Mouse (Mus musculus): ENCODE measurements at regions not wholly inside any gene's neighbourhood (a gene's known extent, or its start where the extent isn't known, plus 50 kb on each side); places are given as distances from the start of the nearest gene placed in this dataset.

DNA sequence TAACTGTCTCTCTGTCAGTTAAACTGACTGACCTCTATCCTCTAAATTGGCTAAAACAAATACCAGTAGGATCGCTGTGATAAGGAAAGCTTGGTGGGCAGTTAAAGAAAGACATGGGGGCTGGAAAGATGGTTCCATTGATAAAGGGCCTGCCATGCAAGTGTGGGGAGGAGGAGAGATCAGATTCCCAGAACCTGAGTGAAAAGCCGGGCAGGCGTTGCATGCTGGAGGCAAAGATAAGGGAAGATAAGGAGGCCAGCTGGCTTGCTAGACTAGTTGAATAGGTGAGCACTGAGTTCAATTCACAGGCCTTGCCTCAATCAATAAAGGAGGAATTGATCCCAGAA lies 122.3 kb upstream of the Cited2 start:
- H3K27ac ChIP-seq, result no peak overlapping the region
- H3K9ac ChIP-seq (ENCODE audit: low read depth, low read length), result no peak overlapping the region
- H3K27me3 ChIP-seq (ENCODE audit: control insufficient read depth, insufficient read depth, low read length), result no peaks in the 10 kb centered on the region
- no peaks in the 10 kb centered on the region for H3K79me2 ChIP-seq (replicated peaks; ENCODE audit: control insufficient read depth, insufficient read depth, low read length)
- intact Hi-C loops (cut with DNase I), result no loop called here
- H3K4me1 ChIP-seq (ENCODE audit: control insufficient read depth, insufficient read depth, low read length), result peaks cover 1% of the 10 kb centered on the region; the same call in 1 of the 2 replicates
- no peak for TF ChIP-seq CTCF (IDR thresholded peaks at IDR 0.05)
- no peak for TF ChIP-seq EP300 (IDR thresholded peaks at IDR 0.05; ENCODE audit: insufficient read depth, low read depth, low read length)
- TF ChIP-seq POLR2A (IDR thresholded peaks at IDR 0.05; ENCODE audit: insufficient read depth, low read depth, low read length), result no peak
- no peak overlapping the region for H3K4me3 ChIP-seq
- no peaks in the 10 kb centered on the region for H3K36me3 ChIP-seq (ENCODE audit: control insufficient read depth, insufficient read depth, low read length)
- WGBS, result 66% methylated on average over 3 of the region's 3 CpGs
- no peak for DNase-seq

GRCm38 (mm10) chr10:17602446-17602845 lies 120.6 kb upstream of the Cited2 start:
- Histone ChIP-seq H3K4me1 (ENCODE audit: control insufficient read depth, insufficient read depth, low read length) (peaks cover 1% of the 10 kb centered on the region; the same call in 1 of the 2 replicates), H3K36me3 (ENCODE audit: control insufficient read depth, insufficient read depth, low read length) (no peaks in the 10 kb centered on the region), H3K27me3 (ENCODE audit: control insufficient read depth, insufficient read depth, low read length) (no peaks in the 10 kb centered on the region), H3K79me2 (replicated peaks; ENCODE audit: control insufficient read depth, insufficient read depth, low read length) (no peaks in the 10 kb centered on the region), H3K9ac (ENCODE audit: low read depth, low read length) (no peak overlapping the region), H3K4me3 (no peak overlapping the region), H3K27ac (no peak overlapping the region)
- intact Hi-C loops (cut with DNase I), result no loop called here
- DNase-seq, result no peak
- 30% methylated on average over 2 of the region's 2 CpGs for WGBS
- TF ChIP-seq CTCF (IDR thresholded peaks at IDR 0.05) (no peak), EP300 (IDR thresholded peaks at IDR 0.05; ENCODE audit: insufficient read depth, low read depth, low read length) (no peak), POLR2A (IDR thresholded peaks at IDR 0.05; ENCODE audit: insufficient read depth, low read depth, low read length) (no peak)

DNA sequence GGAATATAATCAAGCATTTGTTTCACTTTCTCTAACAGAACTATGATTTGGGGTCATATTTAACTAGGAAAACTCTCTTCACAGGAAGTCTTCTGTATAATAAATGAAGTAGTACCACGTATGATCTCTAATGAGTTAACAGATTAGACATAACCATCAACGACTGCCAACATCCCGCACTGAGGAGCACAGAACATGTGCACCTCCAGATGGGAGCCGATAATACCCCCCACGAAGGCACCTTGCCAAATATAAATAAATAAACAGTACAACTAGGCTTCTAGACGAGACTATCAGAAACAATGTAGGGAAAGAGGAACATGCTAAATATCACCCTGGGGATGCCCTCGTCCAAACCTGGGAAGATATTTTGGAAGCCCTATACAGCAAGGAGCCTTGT lies 114.8 kb upstream of the Cited2 start:
- Histone ChIP-seq H3K36me3 (ENCODE audit: control insufficient read depth, insufficient read depth, low read length) (no peaks in the 10 kb centered on the region), H3K9ac (ENCODE audit: low read depth, low read length) (no peak overlapping the region), H3K79me2 (replicated peaks; ENCODE audit: control insufficient read depth, insufficient read depth, low read length) (no peaks in the 10 kb centered on the region), H3K27ac (no peak overlapping the region), H3K4me1 (ENCODE audit: control insufficient read depth, insufficient read depth, low read length) (no peaks in the 10 kb centered on the region; the same call in 1 of the 2 replicates), H3K27me3 (ENCODE audit: control insufficient read depth, insufficient read depth, low read length) (no peaks in the 10 kb centered on the region), H3K4me3 (no peak overlapping the region)
- intact Hi-C loops (cut with DNase I), result no loop called here
- WGBS, result 54% methylated on average over 7 of the region's 7 CpGs
- TF ChIP-seq POLR2A (IDR thresholded peaks at IDR 0.05; ENCODE audit: insufficient read depth, low read depth, low read length) (no peak), CTCF (IDR thresholded peaks at IDR 0.05) (no peak), EP300 (IDR thresholded peaks at IDR 0.05; ENCODE audit: insufficient read depth, low read depth, low read length) (no peak)
- DNase-seq, result no peak

DNA sequence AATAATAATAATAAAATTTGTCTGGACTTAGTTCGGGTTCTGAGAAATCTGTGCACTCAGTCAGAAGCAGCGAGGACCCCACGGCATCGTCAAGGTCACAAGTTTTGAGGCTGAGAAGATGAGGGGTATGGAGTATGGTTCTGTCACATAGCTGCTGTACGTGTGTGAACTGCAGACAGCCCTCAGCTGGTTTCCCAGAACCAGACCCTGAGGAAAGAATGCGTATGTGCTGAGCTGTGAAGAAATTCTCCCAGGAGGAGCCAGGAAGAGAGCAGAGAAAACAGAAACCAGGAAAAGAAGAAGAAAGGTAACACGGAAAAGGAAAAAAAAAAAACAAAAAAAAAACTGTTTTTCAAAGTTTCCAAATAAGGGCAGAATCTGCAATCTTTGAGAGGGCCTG lies 112.4 kb upstream of the Cited2 start:
- Histone ChIP-seq H3K27ac (no peak overlapping the region), H3K27me3 (ENCODE audit: control insufficient read depth, insufficient read depth, low read length) (no peaks in the 10 kb centered on the region), H3K79me2 (replicated peaks; ENCODE audit: control insufficient read depth, insufficient read depth, low read length) (no peaks in the 10 kb centered on the region), H3K9ac (ENCODE audit: low read depth, low read length) (no peak overlapping the region), H3K4me3 (no peak overlapping the region), H3K4me1 (ENCODE audit: control insufficient read depth, insufficient read depth, low read length) (no peaks in the 10 kb centered on the region; the same call in 1 of the 2 replicates), H3K36me3 (ENCODE audit: control insufficient read depth, insufficient read depth, low read length) (no peaks in the 10 kb centered on the region)
- DNase-seq, result no peak
- no peak for TF ChIP-seq POLR2A (IDR thresholded peaks at IDR 0.05; ENCODE audit: insufficient read depth, low read depth, low read length)
- intact Hi-C loops (cut with DNase I), result no loop called here
- 64% methylated on average over 7 of the region's 7 CpGs for WGBS

- TF ChIP-seq CTCF (IDR thresholded peaks at IDR 0.05) (no peak), POLR2A (IDR thresholded peaks at IDR 0.05; ENCODE audit: insufficient read depth, low read depth, low read length) (no peak)
These were observed 109.7 kb upstream of the Cited2 start for GRCm38 (mm10) chr10:17613281-17613680.

GRCm38 (mm10) chr10:17618024-17618423 lies 105.0 kb upstream of the Cited2 start:
- Histone ChIP-seq H3K27ac (no peak overlapping the region), H3K4me3 (no peak overlapping the region), H3K9ac (ENCODE audit: low read depth, low read length) (no peak overlapping the region), H3K4me1 (ENCODE audit: control insufficient read depth, insufficient read depth, low read length) (no peaks in the 10 kb centered on the region), H3K27me3 (ENCODE audit: control insufficient read depth, insufficient read depth, low read length) (no peaks in the 10 kb centered on the region), H3K36me3 (ENCODE audit: control insufficient read depth, insufficient read depth, low read length) (no peaks in the 10 kb centered on the region), H3K79me2 (replicated peaks; ENCODE audit: control insufficient read depth, insufficient read depth, low read length) (no peaks in the 10 kb centered on the region)
- TF ChIP-seq CTCF (IDR thresholded peaks at IDR 0.05) (no peak), POLR2A (IDR thresholded peaks at IDR 0.05; ENCODE audit: insufficient read depth, low read depth, low read length) (no peak), EP300 (IDR thresholded peaks at IDR 0.05; ENCODE audit: insufficient read depth, low read depth, low read length) (no peak)
- 73% methylated on average over 1 of the region's 1 CpGs for WGBS
- intact Hi-C loops (cut with DNase I), result no loop called here
- no peak for DNase-seq

More at GRCm38 (mm10) chr10:17613281-17613680, 109.7 kb upstream of the Cited2 start:
- 76% methylated on average over 3 of the region's 3 CpGs for WGBS
- intact Hi-C loops (cut with DNase I), result no loop called here
- H3K79me2 ChIP-seq (replicated peaks; ENCODE audit: control insufficient read depth, insufficient read depth, low read length), result no peaks in the 10 kb centered on the region
- H3K9ac ChIP-seq (ENCODE audit: low read depth, low read length), result no peak overlapping the region
- DNase-seq, result peak in 1 of 2 experiments; percentile 11
- no peak overlapping the region for H3K4me3 ChIP-seq
- H3K36me3 ChIP-seq (ENCODE audit: control insufficient read depth, insufficient read depth, low read length), result no peaks in the 10 kb centered on the region
- no peaks in the 10 kb centered on the region; the same call in 1 of the 2 replicates for H3K4me1 ChIP-seq (ENCODE audit: control insufficient read depth, insufficient read depth, low read length)
- no peak overlapping the region for H3K27ac ChIP-seq
- no peaks in the 10 kb centered on the region for H3K27me3 ChIP-seq (ENCODE audit: control insufficient read depth, insufficient read depth, low read length)

Measured in heart, adult 2 months (tissue).